Mouse (Mus musculus) erythroblast, embryonic 14.5 days (primary cell): ENCODE measurements around the gene Parvb.

Source experiments
- GATA1 ChIP-seq: IDR thresholded peaks from 2 replicates; pipeline ENCODE4 v1.6.1; 2012; ENCODE audit warnings: low read length, inconsistent platforms, mixed read lengths
- TAL1 ChIP-seq: IDR thresholded peaks from 3 replicates; pipeline ENCODE4 v1.6.1; 2012; ENCODE audit warnings: low read length, inconsistent platforms, mixed read lengths

- no peak for TF ChIP-seq GATA1
- no peak for TF ChIP-seq TAL1
These were observed 33.3 kb downstream of the Parvb start for GRCm38 (mm10) chr15:84265141-84265540.
